Mouse (Mus musculus) heart, embryonic 16.5 days (tissue): Measurements from ENCODE around the gene Ssh3. TPM values are rescaled to one million over a fixed set of nuclear protein-coding genes. Genes with fewer than 3 reads are reported as not detected.

ENCODE experiments used
- ATAC-seq: fragments of 200-750 bp; cut with Nextera tagmentation; replicated peaks from 2 replicates; pipeline ENCODE4 v1.8.0; 2017; ENCODE audit warnings: moderate number of reproducible peaks; ENCODE audit not compliant: insufficient read depth, low FRiP score; ENCODE audit errors: extremely low read depth
- H3K27ac ChIP-seq: fragments of 300-500 bp; sonication (generic); 2 replicates; pipeline ENCODE4 v1.5.1; 2014; ENCODE audit warnings: mild to moderate bottlenecking, low read length, control low read depth, moderate library complexity
- H3K27me3 ChIP-seq: fragments of 300-500 bp; sonication (generic); 2 replicates; pipeline ENCODE4 v1.6.1; 2014; ENCODE audit warnings: low read length, mixed read lengths; ENCODE audit not compliant: control insufficient read depth, insufficient read depth
- H3K36me3 ChIP-seq: fragments of 300-500 bp; sonication (generic); 2 replicates; pipeline ENCODE4 v1.6.1; 2014; ENCODE audit not compliant: control insufficient read depth, insufficient read depth
- H3K4me1 ChIP-seq: fragments of 300-500 bp; sonication (generic); 2 replicates; pipeline ENCODE4 v1.6.1; 2014; ENCODE audit warnings: low read length, mixed read lengths; ENCODE audit not compliant: control insufficient read depth, insufficient read depth
- H3K4me2 ChIP-seq: fragments of 300-500 bp; sonication (generic); 2 replicates; pipeline ENCODE4 v1.6.1; 2014; ENCODE audit warnings: low read depth, mild to moderate bottlenecking, control low read depth, low read length
- H3K4me3 ChIP-seq: fragments of 300-500 bp; sonication (generic); 2 replicates; pipeline ENCODE4 v1.5.1; 2014; ENCODE audit warnings: mild to moderate bottlenecking, control low read depth, low read length
- H3K9ac ChIP-seq: fragments of 300-500 bp; sonication (generic); 2 replicates; pipeline ENCODE4 v1.6.1; 2014; ENCODE audit warnings: low read length, control low read depth
- H3K9me3 ChIP-seq: fragments of 300-500 bp; sonication (generic); replicated peaks from 2 replicates; pipeline ENCODE4 v1.6.1; 2016; ENCODE audit warnings: low read length; ENCODE audit not compliant: control insufficient read depth
- WGBS: fragments of 180-500 bp; shearing (Covaris S2); extraction: QIAGEN DNeasy Blood & Tissue Kit; methylation state at CpG from one replicate; pipeline ENCODE4 v1.1.7; 2014; 5-methylcytosine and 5-hydroxymethylcytosine counted together
- polyA plus RNA-seq: library from polyadenylated mRNA; unstranded; fragments of >200 nt; fragmentation: Nextera tagmentation; extraction: Ambion mirVana; gene quantifications from 2 replicates; pipeline ENCODE4 v1.2.1, GENCODE M21; 2015

The Ssh3 gene
- polyA plus RNA-seq, 1 experiment from 2014 or later, result 8.3 TPM

DNA sequence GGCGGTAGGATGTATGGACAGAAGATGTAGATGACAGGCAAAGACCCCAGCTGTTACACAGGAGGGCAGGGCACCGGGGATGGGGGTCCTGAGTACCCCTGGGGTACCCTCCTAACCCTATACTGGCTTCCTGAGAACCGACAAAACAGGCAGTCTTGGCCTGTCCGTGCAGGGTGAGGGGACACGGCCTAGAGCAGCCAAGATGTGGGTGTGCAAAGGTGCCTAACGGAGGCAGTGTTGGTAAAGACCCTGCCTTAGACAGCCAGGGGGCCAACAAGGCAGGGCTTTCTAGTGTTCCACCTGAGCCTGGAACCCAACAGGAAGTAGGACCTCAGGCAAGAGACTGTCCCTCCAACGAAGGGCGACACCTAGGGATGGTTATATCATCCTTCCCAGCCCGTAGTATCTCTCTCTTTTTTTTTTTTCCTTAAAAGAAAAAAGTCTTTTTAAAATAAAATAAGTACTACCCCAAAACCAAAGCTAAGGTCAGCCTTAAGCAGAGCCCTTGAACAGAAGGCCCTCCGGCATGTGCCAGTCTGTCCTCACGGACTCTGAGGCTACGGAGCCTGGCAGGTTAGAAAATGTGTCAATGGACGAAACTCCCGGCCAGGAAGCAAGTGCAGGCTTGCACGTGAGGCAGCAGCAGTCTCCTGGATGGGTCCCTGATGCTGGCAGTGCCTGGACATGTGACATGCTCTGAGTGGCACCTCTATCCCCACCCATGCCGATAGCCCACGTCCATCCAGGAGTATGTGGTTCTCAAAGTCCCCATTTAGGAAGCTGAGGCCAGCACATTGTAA is 29.5 kb upstream of the Ssh3 start:
- no peak for ATAC-seq
- no peak overlapping the region for H3K9ac ChIP-seq
- no peaks in the 10 kb centered on the region for H3K9me3 ChIP-seq
- no peak overlapping the region for H3K27ac ChIP-seq
- no peak overlapping the region for H3K4me3 ChIP-seq
- no peaks in the 10 kb centered on the region for H3K27me3 ChIP-seq
- 79% methylated on average over 17 of the region's 17 CpGs for WGBS
- no peak overlapping the region for H3K4me2 ChIP-seq
- peaks cover 40% of the 10 kb centered on the region for H3K4me1 ChIP-seq
- no peaks in the 10 kb centered on the region for H3K36me3 ChIP-seq

GRCm38 (mm10) chr19:4297851-4298250 is 28.9 kb upstream of the Ssh3 start:
- Histone ChIP-seq H3K36me3 (peaks cover 2% of the 10 kb centered on the region), H3K4me1 (peaks cover 33% of the 10 kb centered on the region), H3K4me2 (no peak overlapping the region), H3K9me3 (no peaks in the 10 kb centered on the region), H3K27me3 (no peaks in the 10 kb centered on the region), H3K9ac (no peak overlapping the region), H3K27ac (no peak overlapping the region), H3K4me3 (no peak overlapping the region)
- ATAC-seq, result no peak
- WGBS, result 83% methylated on average over 5 of the region's 5 CpGs

GRCm38 (mm10) chr19:4296611-4297010 is 27.6 kb upstream of the Ssh3 start:
- H3K4me1 ChIP-seq, result peaks cover 21% of the 10 kb centered on the region
- no peaks in the 10 kb centered on the region for H3K27me3 ChIP-seq
- ATAC-seq, result no peak
- 81% methylated on average over 2 of the region's 2 CpGs for WGBS
- no peak overlapping the region for H3K4me3 ChIP-seq
- no peaks in the 10 kb centered on the region for H3K9me3 ChIP-seq
- peaks cover 15% of the 10 kb centered on the region for H3K36me3 ChIP-seq
- peak overlapping the region; percentile 32; the same call in 1 of the 2 replicates for H3K27ac ChIP-seq
- H3K9ac ChIP-seq, result 0 out of 2 replicates have a peak overlapping the region, but pooled peaks have one; percentile 7
- H3K4me2 ChIP-seq, result no peak overlapping the region

- H3K4me1 ChIP-seq, result peaks cover 11% of the 10 kb centered on the region
- no peak overlapping the region for H3K9ac ChIP-seq
- no peak for ATAC-seq
- no peak overlapping the region for H3K4me3 ChIP-seq
- peaks cover 23% of the 10 kb centered on the region for H3K36me3 ChIP-seq
- no peaks in the 10 kb centered on the region for H3K9me3 ChIP-seq
- no peaks in the 10 kb centered on the region for H3K27me3 ChIP-seq
- 81% methylated on average over 4 of the region's 4 CpGs for WGBS
- no peak overlapping the region for H3K4me2 ChIP-seq
- H3K27ac ChIP-seq, result no peak overlapping the region; the same call in 1 of the 2 replicates
These were observed 26.4 kb upstream of the Ssh3 start for GRCm38 (mm10) chr19:4295391-4295790.

DNA sequence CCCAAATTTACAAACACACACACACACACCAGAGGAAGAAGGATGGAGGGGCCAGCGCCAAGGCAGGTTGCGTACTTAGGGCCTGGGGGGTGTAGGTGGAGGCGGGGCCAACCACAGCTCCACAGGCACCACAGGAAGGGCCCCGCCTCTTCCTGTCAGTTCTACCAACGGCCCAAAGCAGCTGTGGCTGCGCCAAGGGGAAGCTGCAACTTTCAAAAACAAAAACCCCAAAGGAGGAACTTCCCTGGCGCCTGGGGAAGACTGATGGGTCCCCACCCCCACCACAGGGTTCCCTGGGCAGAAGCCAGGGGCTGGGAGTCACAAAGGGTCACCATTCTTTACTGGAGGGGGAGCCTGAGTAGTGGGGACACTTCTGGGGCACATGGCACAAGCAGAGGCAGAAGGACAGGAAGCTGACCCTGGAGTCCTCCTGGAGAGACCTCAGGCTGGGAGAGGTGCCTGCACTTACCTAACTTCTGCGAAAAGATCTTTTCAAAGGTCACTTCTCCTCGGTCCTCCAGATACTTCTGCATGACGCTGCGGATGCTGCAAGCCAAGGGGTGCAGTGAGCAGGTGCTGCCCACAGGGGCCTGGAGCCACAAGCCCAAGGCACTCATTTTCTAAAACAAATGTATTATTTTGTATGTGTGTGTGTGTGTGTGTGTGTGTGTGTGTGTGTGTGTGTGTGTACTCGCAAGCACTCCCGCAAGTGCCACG is 25.6 kb upstream of the Ssh3 start:
- 0 out of 2 replicates have a peak overlapping the region, but pooled peaks have one; percentile 12 for H3K4me2 ChIP-seq
- H3K36me3 ChIP-seq, result peaks cover 29% of the 10 kb centered on the region
- peak; percentile 75 for ATAC-seq
- 62% methylated on average over 14 of the region's 14 CpGs for WGBS
- H3K9me3 ChIP-seq, result no peaks in the 10 kb centered on the region
- H3K27me3 ChIP-seq, result no peaks in the 10 kb centered on the region
- H3K27ac ChIP-seq, result peak overlapping the region; percentile 78
- peaks cover 4% of the 10 kb centered on the region for H3K4me1 ChIP-seq
- H3K9ac ChIP-seq, result no peak overlapping the region
- no peak overlapping the region for H3K4me3 ChIP-seq

DNA sequence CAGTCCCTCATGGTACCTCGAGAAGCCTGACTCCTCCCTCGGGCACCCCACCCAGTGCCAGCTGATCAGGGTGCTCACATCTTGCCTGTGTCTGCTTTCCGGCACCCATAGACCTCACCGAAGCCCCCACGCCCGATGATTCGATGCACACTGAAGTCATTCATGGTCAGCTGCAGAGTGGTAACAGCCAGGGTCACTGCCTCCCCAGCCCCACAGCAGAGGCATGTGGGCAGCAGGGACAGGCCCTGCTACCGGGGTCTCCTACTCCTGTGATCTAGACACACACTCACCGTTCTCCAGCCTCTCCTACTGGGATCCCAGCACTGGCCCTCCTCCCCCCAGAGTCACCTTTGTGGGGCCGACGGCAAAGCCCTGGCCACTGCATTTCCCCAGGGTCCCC is 22.2 kb upstream of the Ssh3 start:
- Histone ChIP-seq H3K9ac (no peak overlapping the region), H3K36me3 (peaks cover 53% of the 10 kb centered on the region), H3K4me2 (no peak overlapping the region), H3K4me3 (no peak overlapping the region), H3K4me1 (no peaks in the 10 kb centered on the region), H3K27me3 (no peaks in the 10 kb centered on the region), H3K27ac (no peak overlapping the region), H3K9me3 (no peaks in the 10 kb centered on the region)
- 92% methylated on average over 11 of the region's 11 CpGs for WGBS
- ATAC-seq, result no peak

GRCm38 (mm10) chr19:4290749-4291148 is 21.8 kb upstream of the Ssh3 start:
- Histone ChIP-seq H3K9me3 (no peaks in the 10 kb centered on the region), H3K27me3 (no peaks in the 10 kb centered on the region), H3K4me1 (no peaks in the 10 kb centered on the region), H3K36me3 (peaks cover 57% of the 10 kb centered on the region), H3K9ac (no peak overlapping the region), H3K4me2 (no peak overlapping the region), H3K4me3 (no peak overlapping the region), H3K27ac (no peak overlapping the region)
- no peak for ATAC-seq
- WGBS, result 83% methylated on average over 15 of the region's 15 CpGs

GRCm38 (mm10) chr19:4283653-4284052 is 14.7 kb upstream of the Ssh3 start:
- no peaks in the 10 kb centered on the region; the same call in 1 of the 2 replicates for H3K4me1 ChIP-seq
- H3K27me3 ChIP-seq, result no peaks in the 10 kb centered on the region
- 0 out of 2 replicates have a peak, but pooled peaks cover 3% of the 10 kb centered on the region for H3K9me3 ChIP-seq
- H3K4me2 ChIP-seq, result peak overlapping the region; percentile 84
- WGBS, result 46% methylated on average over 7 of the region's 7 CpGs
- no peak overlapping the region; the same call in 1 of the 2 replicates for H3K27ac ChIP-seq
- H3K4me3 ChIP-seq, result peak overlapping the region; percentile 65
- peaks cover 30% of the 10 kb centered on the region for H3K36me3 ChIP-seq
- no peak for ATAC-seq
- no peak overlapping the region; the same call in 1 of the 2 replicates for H3K9ac ChIP-seq
